Mouse (Mus musculus): ENCODE results near the gene Mctp1. TPM values are rescaled to one million over a fixed set of nuclear protein-coding genes. Genes with fewer than 3 reads are reported as not detected.

The Mctp1 gene
- polyA plus RNA-seq, 1 experiment from 2014 or later = 0.20 TPM

GRCm38 (mm10) chr13:76884517-76885092 lies 500.3 kb downstream of the Mctp1 start:
- Histone ChIP-seq H3K9ac (replicated peaks) (no peak overlapping the region), H3K27ac (no peak overlapping the region), H3K9me3 (no peaks in the 10 kb centered on the region), H3K36me3 (no peaks in the 10 kb centered on the region), H3K27me3 (no peaks in the 10 kb centered on the region), H3K4me2 (no peak overlapping the region), H3K4me1 (replicated peaks) (no peaks in the 10 kb centered on the region; the same call in 1 of the 2 replicates), H3K4me3 (replicated peaks) (no peak overlapping the region)
- no peak for ATAC-seq (ENCODE audit: insufficient number of reproducible peaks, insufficient read depth, low FRiP score, low TSS enrichment, low read depth)
- WGBS = 56% methylated on average over 8 of the region's 8 CpGs

GRCm38 (mm10) chr13:76892987-76893386 lies 508.7 kb downstream of the Mctp1 start:
- ATAC-seq (ENCODE audit: insufficient number of reproducible peaks, insufficient read depth, low FRiP score, low TSS enrichment, low read depth) = no peak
- no peaks in the 10 kb centered on the region for H3K9me3 ChIP-seq
- H3K4me3 ChIP-seq (replicated peaks) = no peak overlapping the region
- H3K4me1 ChIP-seq (replicated peaks) = no peaks in the 10 kb centered on the region
- no peak overlapping the region for H3K4me2 ChIP-seq
- H3K36me3 ChIP-seq = no peaks in the 10 kb centered on the region
- H3K27ac ChIP-seq = no peak overlapping the region
- H3K9ac ChIP-seq (replicated peaks) = no peak overlapping the region
- H3K27me3 ChIP-seq = no peaks in the 10 kb centered on the region

GRCm38 (mm10) chr13:76895770-76896456 lies 511.6 kb downstream of the Mctp1 start:
- Histone ChIP-seq H3K36me3 (no peaks in the 10 kb centered on the region), H3K4me1 (replicated peaks) (no peaks in the 10 kb centered on the region), H3K27me3 (no peaks in the 10 kb centered on the region), H3K9me3 (no peaks in the 10 kb centered on the region), H3K4me2 (no peak overlapping the region), H3K4me3 (replicated peaks) (no peak overlapping the region), H3K9ac (replicated peaks) (no peak overlapping the region), H3K27ac (no peak overlapping the region)
- ATAC-seq (ENCODE audit: insufficient number of reproducible peaks, insufficient read depth, low FRiP score, low TSS enrichment, low read depth) = no peak
- WGBS = 88% methylated on average over 4 of the region's 4 CpGs

GRCm38 (mm10) chr13:76896457-76896790 lies 512.1 kb downstream of the Mctp1 start:
- Histone ChIP-seq H3K9ac (replicated peaks) (no peak overlapping the region), H3K9me3 (no peaks in the 10 kb centered on the region), H3K4me1 (replicated peaks) (no peaks in the 10 kb centered on the region), H3K4me3 (replicated peaks) (no peak overlapping the region), H3K27me3 (no peaks in the 10 kb centered on the region), H3K4me2 (no peak overlapping the region), H3K27ac (no peak overlapping the region), H3K36me3 (no peaks in the 10 kb centered on the region)
- 92% methylated on average over 1 of the region's 1 CpGs for WGBS
- ATAC-seq (ENCODE audit: insufficient number of reproducible peaks, insufficient read depth, low FRiP score, low TSS enrichment, low read depth) = no peak

- H3K4me1 ChIP-seq (replicated peaks) = no peaks in the 10 kb centered on the region
- H3K36me3 ChIP-seq = no peaks in the 10 kb centered on the region
- H3K9me3 ChIP-seq = no peaks in the 10 kb centered on the region
- 76% methylated on average over 1 of the region's 1 CpGs for WGBS
- no peak for ATAC-seq (ENCODE audit: insufficient number of reproducible peaks, insufficient read depth, low FRiP score, low TSS enrichment, low read depth)
- H3K27me3 ChIP-seq = no peaks in the 10 kb centered on the region
- no peak overlapping the region for H3K4me2 ChIP-seq
- no peak overlapping the region for H3K9ac ChIP-seq (replicated peaks)
- no peak overlapping the region for H3K27ac ChIP-seq
- no peak overlapping the region for H3K4me3 ChIP-seq (replicated peaks)
Observed at GRCm38 (mm10) chr13:76918321-76918720, 534.0 kb downstream of the Mctp1 start.

- 21% methylated on average over 1 of the region's 1 CpGs for WGBS
- Histone ChIP-seq H3K27ac (no peak overlapping the region), H3K27me3 (no peaks in the 10 kb centered on the region), H3K4me1 (replicated peaks) (peaks cover 19% of the 10 kb centered on the region), H3K4me2 (no peak overlapping the region), H3K9ac (replicated peaks) (no peak overlapping the region), H3K4me3 (replicated peaks) (no peak overlapping the region), H3K36me3 (no peaks in the 10 kb centered on the region), H3K9me3 (no peaks in the 10 kb centered on the region)
- ATAC-seq (ENCODE audit: insufficient number of reproducible peaks, insufficient read depth, low FRiP score, low TSS enrichment, low read depth) = no peak
Observed at GRCm38 (mm10) chr13:76926851-76927250, 542.5 kb downstream of the Mctp1 start.

GRCm38 (mm10) chr13:76927875-76928440 lies 543.6 kb downstream of the Mctp1 start:
- ATAC-seq (ENCODE audit: insufficient number of reproducible peaks, insufficient read depth, low FRiP score, low TSS enrichment, low read depth) = 0 out of 2 replicates have a peak, but pooled peaks have one; percentile 72
- H3K36me3 ChIP-seq = no peaks in the 10 kb centered on the region
- H3K4me1 ChIP-seq (replicated peaks) = peaks cover 19% of the 10 kb centered on the region
- H3K27me3 ChIP-seq = no peaks in the 10 kb centered on the region
- 13% methylated on average over 5 of the region's 5 CpGs for WGBS
- no peak overlapping the region for H3K27ac ChIP-seq
- no peak overlapping the region for H3K4me2 ChIP-seq
- H3K9ac ChIP-seq (replicated peaks) = no peak overlapping the region
- no peak overlapping the region for H3K4me3 ChIP-seq (replicated peaks)
- no peaks in the 10 kb centered on the region for H3K9me3 ChIP-seq

GRCm38 (mm10) chr13:76929152-76929551 lies 544.8 kb downstream of the Mctp1 start:
- Histone ChIP-seq H3K9ac (replicated peaks) (no peak overlapping the region), H3K27me3 (no peaks in the 10 kb centered on the region), H3K9me3 (no peaks in the 10 kb centered on the region), H3K4me2 (no peak overlapping the region), H3K4me3 (replicated peaks) (no peak overlapping the region), H3K36me3 (no peaks in the 10 kb centered on the region), H3K4me1 (replicated peaks) (peaks cover 19% of the 10 kb centered on the region), H3K27ac (no peak overlapping the region)
- WGBS = 65% methylated on average over 3 of the region's 3 CpGs
- no peak for ATAC-seq (ENCODE audit: insufficient number of reproducible peaks, insufficient read depth, low FRiP score, low TSS enrichment, low read depth)

- ATAC-seq (ENCODE audit: insufficient number of reproducible peaks, insufficient read depth, low FRiP score, low TSS enrichment, low read depth) = no peak
- Histone ChIP-seq H3K4me3 (replicated peaks) (no peak overlapping the region), H3K27me3 (no peaks in the 10 kb centered on the region), H3K4me2 (no peak overlapping the region), H3K36me3 (no peaks in the 10 kb centered on the region), H3K9ac (replicated peaks) (no peak overlapping the region), H3K9me3 (no peaks in the 10 kb centered on the region), H3K27ac (no peak overlapping the region), H3K4me1 (replicated peaks) (peaks cover 10% of the 10 kb centered on the region)
- 63% methylated on average over 5 of the region's 5 CpGs for whole genome bisulfite sequencing
Observed at GRCm38 (mm10) chr13:76932933-76933332, 548.6 kb downstream of the Mctp1 start.

- H3K9me3 ChIP-seq = no peaks in the 10 kb centered on the region
- H3K4me3 ChIP-seq (replicated peaks) = no peak overlapping the region
- no peaks in the 10 kb centered on the region for H3K4me1 ChIP-seq (replicated peaks)
- no peak overlapping the region for H3K4me2 ChIP-seq
- no peak for ATAC-seq (ENCODE audit: insufficient number of reproducible peaks, insufficient read depth, low FRiP score, low TSS enrichment, low read depth)
- no peak overlapping the region for H3K27ac ChIP-seq
- no peaks in the 10 kb centered on the region for H3K36me3 ChIP-seq
- H3K27me3 ChIP-seq = no peaks in the 10 kb centered on the region
- no peak overlapping the region for H3K9ac ChIP-seq (replicated peaks)
Observed at GRCm38 (mm10) chr13:76949234-76949633, 564.9 kb downstream of the Mctp1 start.

GRCm38 (mm10) chr13:76967588-76967987 lies 583.3 kb downstream of the Mctp1 start:
- Histone ChIP-seq H3K9ac (replicated peaks) (no peak overlapping the region), H3K4me2 (no peak overlapping the region), H3K4me1 (replicated peaks) (no peaks in the 10 kb centered on the region), H3K27ac (no peak overlapping the region), H3K27me3 (peaks cover 4% of the 10 kb centered on the region; the same call in 1 of the 2 replicates), H3K4me3 (replicated peaks) (no peak overlapping the region), H3K36me3 (no peaks in the 10 kb centered on the region), H3K9me3 (no peaks in the 10 kb centered on the region)
- ATAC-seq (ENCODE audit: insufficient number of reproducible peaks, insufficient read depth, low FRiP score, low TSS enrichment, low read depth) = no peak

GRCm38 (mm10) chr13:76969386-76969785 lies 585.1 kb downstream of the Mctp1 start:
- peaks cover 4% of the 10 kb centered on the region; the same call in 1 of the 2 replicates for H3K27me3 ChIP-seq
- no peaks in the 10 kb centered on the region for H3K36me3 ChIP-seq
- no peak overlapping the region for H3K9ac ChIP-seq (replicated peaks)
- H3K27ac ChIP-seq = no peak overlapping the region
- H3K4me1 ChIP-seq (replicated peaks) = no peaks in the 10 kb centered on the region
- no peak for ATAC-seq (ENCODE audit: insufficient number of reproducible peaks, insufficient read depth, low FRiP score, low TSS enrichment, low read depth)
- H3K9me3 ChIP-seq = no peaks in the 10 kb centered on the region
- no peak overlapping the region for H3K4me2 ChIP-seq
- H3K4me3 ChIP-seq (replicated peaks) = no peak overlapping the region
- WGBS = 7% methylated on average over 2 of the region's 2 CpGs

Measured in limb, embryonic 12.5 days (tissue).